Mouse (Mus musculus) midbrain, embryonic 12.5 days (tissue): ENCODE data around the gene Sept8. TPM values are rescaled to one million over a fixed set of nuclear protein-coding genes. Genes with fewer than 3 reads are reported as not detected.

Experiments
- polyA plus RNA-seq: library from polyadenylated mRNA; unstranded; fragments of >200 nt; fragmentation: Nextera tagmentation; extraction: Ambion mirVana; gene quantifications from 2 replicates; pipeline ENCODE4 v1.2.1, GENCODE M21; 2016

Sept8 gene
- polyA plus RNA-seq, 1 experiment from 2014 or later: 17.1 TPM

Other genes starting within 250 kb of the Sept8 start
- gene Hspa4, start 218.8 kb upstream of the Sept8 start, polyA plus RNA-seq: 87.6 and 90.6 TPM in 2 replicates
- 17.5 and 19.3 TPM in 2 replicates for gene Zcchc10, start 194.6 kb upstream of the Sept8 start, polyA plus RNA-seq
- gene Aff4, start 168.4 kb upstream of the Sept8 start, polyA plus RNA-seq: 77.4 and 98.0 TPM in 2 replicates
- not detected in 2 replicates for gene Leap2, start 96.1 kb upstream of the Sept8 start, polyA plus RNA-seq
- 540 and 574 TPM in 2 replicates for gene Uqcrq, start 88.4 kb upstream of the Sept8 start, polyA plus RNA-seq
- gene Gdf9, start 88.2 kb upstream of the Sept8 start, polyA plus RNA-seq: 3.0 and 3.3 TPM in 2 replicates
- not detected in 2 replicates for gene Gm10447, start 62.1 kb upstream of the Sept8 start, polyA plus RNA-seq
- 1.8 and 2.4 TPM in 2 replicates for gene Shroom1, start 62.1 kb upstream of the Sept8 start, polyA plus RNA-seq
- not detected in 2 replicates for gene Gm9837, start 48.8 kb upstream of the Sept8 start, polyA plus RNA-seq
- not detected in 2 replicates for gene Gm9945, start 39.1 kb upstream of the Sept8 start, polyA plus RNA-seq
- gene Sowaha, start 39.0 kb upstream of the Sept8 start, polyA plus RNA-seq: 0.39 and 0.77 TPM in 2 replicates
- gene Kif3a, start 48.1 kb downstream of the Sept8 start, polyA plus RNA-seq: 127 and 151 TPM in 2 replicates
- 2.2 and 3.2 TPM in 2 replicates for gene Il4, start 99.4 kb downstream of the Sept8 start, polyA plus RNA-seq
- not detected in 2 replicates for gene Il13, start 115.4 kb downstream of the Sept8 start, polyA plus RNA-seq
- 17.9 and 20.1 TPM in 2 replicates for gene Rad50, start 188.1 kb downstream of the Sept8 start, polyA plus RNA-seq
- gene Il5, start 201.5 kb downstream of the Sept8 start, polyA plus RNA-seq: not detected in 2 replicates